In the genomic region with DNA sequence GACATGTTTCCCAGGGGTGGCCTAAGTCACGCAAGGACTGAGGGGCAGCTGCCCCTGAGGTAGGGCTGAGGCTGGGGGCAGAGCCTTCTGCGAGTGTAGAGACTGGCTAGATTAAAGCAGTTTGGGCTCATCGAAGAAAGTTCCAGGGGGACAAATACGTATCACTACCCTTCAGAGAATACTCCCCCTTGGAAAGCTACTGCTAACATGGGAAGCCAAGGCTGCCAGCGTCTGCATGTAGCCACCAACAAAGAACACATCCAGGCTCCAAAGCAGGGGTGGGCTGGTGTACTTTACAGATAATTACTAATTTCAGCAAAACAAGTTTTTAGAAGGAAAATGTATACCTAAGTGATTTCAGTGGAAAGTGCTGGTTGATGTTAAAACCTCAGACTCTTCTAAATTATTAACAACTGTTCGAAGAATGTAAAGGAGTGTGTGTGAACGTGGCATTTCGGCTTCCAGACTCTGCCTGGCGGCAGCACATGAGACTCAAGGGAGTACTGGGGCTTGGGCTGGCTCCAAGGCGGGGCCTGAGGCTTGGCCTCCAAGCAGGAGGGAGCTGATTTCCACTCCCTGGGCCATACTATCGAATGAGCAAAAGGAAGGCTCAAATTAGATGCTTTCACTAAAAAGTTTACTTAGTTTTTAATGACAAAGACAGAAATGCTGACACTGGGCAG, we compare ENCODE assay signal across 8 mouse cellular contexts. TPM values are rescaled to one million over a fixed set of nuclear protein-coding genes. Genes with fewer than 3 reads are reported as not detected.
A peak's percentile ranks its signal among the peaks of the same experiment; 100 is the strongest.
DNase-seq lines count a peak whose midpoint lies in the region; ATAC-seq lines count a peak whose summit lies in the region.

No protein-coding gene starts in this region.

- H3K27ac ChIP-seq in kidney, embryonic 15.5 days = peak overlapping the region; percentile 51
- peak overlapping the region; percentile 79 for H3K27ac ChIP-seq in embryonic facial prominence, embryonic 10.5 days (replicated peaks)
- H3K27ac ChIP-seq in heart, embryonic 16.5 days (ENCODE audit: low read length) = peak overlapping the region; percentile 62
- H3K27ac ChIP-seq in forebrain, embryonic 12.5 days = no peak overlapping the region

- DNase-seq in kidney, adult 18-20 months = no peak
- peak; percentile 53 for DNase-seq in embryonic facial prominence, embryonic 10.5 days (ENCODE audit: low spot score)
- DNase-seq in lung, postnatal 14 days = peak; percentile 65
- DNase-seq in layer of hippocampus, adult 9-10 months (ENCODE audit: low spot score) = no peak
- DNase-seq in embryo, embryonic 10.5 days (ENCODE audit: low spot score) = no peak

- peaks cover 5% of the 10 kb centered on the region; the same call in 1 of the 2 replicates for H3K4me1 ChIP-seq in kidney, embryonic 15.5 days
- peaks cover 21% of the 10 kb centered on the region for H3K4me1 ChIP-seq in embryonic facial prominence, embryonic 10.5 days
- H3K4me1 ChIP-seq in heart, embryonic 16.5 days (ENCODE audit: control insufficient read depth, insufficient read depth, low read length) = peaks cover 7% of the 10 kb centered on the region; the same call in 1 of the 2 replicates
- H3K4me1 ChIP-seq in forebrain, embryonic 12.5 days = no peaks in the 10 kb centered on the region

- WGBS in kidney, embryonic 15.5 days = 72% methylated on average over 11 of the region's 11 CpGs
- WGBS in embryonic facial prominence, embryonic 10.5 days = 65% methylated on average over 11 of the region's 11 CpGs
- WGBS in heart, embryonic 16.5 days = 68% methylated on average over 11 of the region's 11 CpGs
- 87% methylated on average over 11 of the region's 11 CpGs for WGBS in forebrain, embryonic 12.5 days

- H3K4me2 ChIP-seq in kidney, embryonic 15.5 days = no peak overlapping the region
- no peak overlapping the region for H3K4me2 ChIP-seq in heart, embryonic 16.5 days (ENCODE audit: low read depth, low read length)
- no peak overlapping the region for H3K4me2 ChIP-seq in forebrain, embryonic 12.5 days

- no peak overlapping the region for H3K4me3 ChIP-seq in kidney, embryonic 15.5 days (replicated peaks)
- no peak overlapping the region for H3K4me3 ChIP-seq in embryonic facial prominence, embryonic 10.5 days
- no peak overlapping the region for H3K4me3 ChIP-seq in heart, embryonic 16.5 days (ENCODE audit: low read length)
- H3K4me3 ChIP-seq in forebrain, embryonic 12.5 days (replicated peaks) = no peak overlapping the region

- no peaks in the 10 kb centered on the region for H3K27me3 ChIP-seq in kidney, embryonic 15.5 days
- H3K27me3 ChIP-seq in embryonic facial prominence, embryonic 10.5 days (replicated peaks; ENCODE audit: low read depth, poor library complexity, severe bottlenecking) = no peaks in the 10 kb centered on the region
- H3K27me3 ChIP-seq in heart, embryonic 16.5 days (ENCODE audit: control insufficient read depth, insufficient read depth, low read length) = no peaks in the 10 kb centered on the region
- H3K27me3 ChIP-seq in forebrain, embryonic 12.5 days = no peaks in the 10 kb centered on the region

- ATAC-seq in kidney, embryonic 15.5 days (replicated peaks; ENCODE audit: low FRiP score) = no peak
- no peak for ATAC-seq in heart, embryonic 16.5 days (replicated peaks; ENCODE audit: extremely low read depth, insufficient read depth, low FRiP score)
- no peak for ATAC-seq in forebrain, embryonic 12.5 days (ENCODE audit: low FRiP score)

- H3K36me3 ChIP-seq in kidney, embryonic 15.5 days = peaks cover 39% of the 10 kb centered on the region
- peaks cover 44% of the 10 kb centered on the region for H3K36me3 ChIP-seq in embryonic facial prominence, embryonic 10.5 days (replicated peaks)
- H3K36me3 ChIP-seq in heart, embryonic 16.5 days (ENCODE audit: control insufficient read depth, insufficient read depth) = peaks cover 8% of the 10 kb centered on the region
- H3K36me3 ChIP-seq in forebrain, embryonic 12.5 days (replicated peaks) = peaks cover 36% of the 10 kb centered on the region

- H3K9ac ChIP-seq in kidney, embryonic 15.5 days = no peak overlapping the region
- no peak overlapping the region for H3K9ac ChIP-seq in heart, embryonic 16.5 days (ENCODE audit: low read length)
- H3K9ac ChIP-seq in forebrain, embryonic 12.5 days = no peak overlapping the region

- H3K9me3 ChIP-seq in kidney, embryonic 15.5 days (replicated peaks) = no peaks in the 10 kb centered on the region
- no peaks in the 10 kb centered on the region for H3K9me3 ChIP-seq in embryonic facial prominence, embryonic 10.5 days
- H3K9me3 ChIP-seq in heart, embryonic 16.5 days (replicated peaks; ENCODE audit: control insufficient read depth, low read length) = no peaks in the 10 kb centered on the region
- H3K9me3 ChIP-seq in forebrain, embryonic 12.5 days = no peaks in the 10 kb centered on the region

RNA-seq across cellular contexts. Expression of a gene that starts 26.6 kb away (rescaled TPM):
- 0.84 and 0.92 TPM in 2 replicates for polyA plus RNA-seq in kidney, embryonic 15.5 days (2015; fragmentation: Nextera tagmentation; extraction: Ambion mirVana)
- polyA plus RNA-seq in embryonic facial prominence, embryonic 10.5 days (2016; fragmentation: Nextera tagmentation; extraction: Ambion mirVana) = 1.4 and 1.9 TPM in 2 replicates
- 0.74 and 1.1 TPM in 2 replicates for polyA plus RNA-seq in heart, embryonic 16.5 days (2015; fragmentation: Nextera tagmentation; extraction: Ambion mirVana)
- 0.97 and 1.5 TPM in 2 replicates for polyA plus RNA-seq in forebrain, embryonic 12.5 days (2016; fragmentation: Nextera tagmentation; extraction: Ambion mirVana)

RNA-seq across cellular contexts. Expression of a gene that starts 38.1 kb away (rescaled TPM):
- polyA plus RNA-seq in kidney, embryonic 15.5 days (2015; fragmentation: Nextera tagmentation; extraction: Ambion mirVana) = 0.93 and 1.0 TPM in 2 replicates
- 0.40 and 0.47 TPM in 2 replicates for polyA plus RNA-seq in embryonic facial prominence, embryonic 10.5 days (2016; fragmentation: Nextera tagmentation; extraction: Ambion mirVana)
- polyA plus RNA-seq in heart, embryonic 16.5 days (2015; fragmentation: Nextera tagmentation; extraction: Ambion mirVana) = 5.0 and 5.8 TPM in 2 replicates
- polyA plus RNA-seq in forebrain, embryonic 12.5 days (2016; fragmentation: Nextera tagmentation; extraction: Ambion mirVana) = 0.58 and 0.84 TPM in 2 replicates

RNA-seq across cellular contexts. Expression of a gene that starts 45.5 kb away (rescaled TPM):
- 16.5 and 17.9 TPM in 2 replicates for polyA plus RNA-seq in kidney, embryonic 15.5 days (2015; fragmentation: Nextera tagmentation; extraction: Ambion mirVana)
- 18.3 and 20.4 TPM in 2 replicates for polyA plus RNA-seq in embryonic facial prominence, embryonic 10.5 days (2016; fragmentation: Nextera tagmentation; extraction: Ambion mirVana)
- polyA plus RNA-seq in heart, embryonic 16.5 days (2015; fragmentation: Nextera tagmentation; extraction: Ambion mirVana) = 11.1 and 11.8 TPM in 2 replicates
- 15.2 and 15.6 TPM in 2 replicates for polyA plus RNA-seq in forebrain, embryonic 12.5 days (2016; fragmentation: Nextera tagmentation; extraction: Ambion mirVana)

Comparison
In these comparisons a context has a peak if more than half of its experiments do, and no peak if none do; other contexts are left out.
1. DNase-seq: peak in embryonic facial prominence, embryonic 10.5 days (single experiment) and lung, postnatal 14 days (single experiment); none in kidney, adult 18-20 months (single experiment), layer of hippocampus, adult 9-10 months (single experiment) and embryo, embryonic 10.5 days (single experiment).